Mouse (Mus musculus) stomach, postnatal 0 days (tissue): Measurements from ENCODE around the gene Gprc6a.

Experiments
- CTCF ChIP-seq: IDR thresholded peaks from 2 replicates; pipeline ENCODE4 v1.5.1; 2016; ENCODE audit warnings: antibody characterized with exemption, low read depth, mild to moderate bottlenecking, moderate library complexity
- EP300 ChIP-seq: optimal IDR thresholded peaks from 2 replicates; pipeline ENCODE3; 2016; ENCODE audit warnings: antibody characterized with exemption

DNA sequence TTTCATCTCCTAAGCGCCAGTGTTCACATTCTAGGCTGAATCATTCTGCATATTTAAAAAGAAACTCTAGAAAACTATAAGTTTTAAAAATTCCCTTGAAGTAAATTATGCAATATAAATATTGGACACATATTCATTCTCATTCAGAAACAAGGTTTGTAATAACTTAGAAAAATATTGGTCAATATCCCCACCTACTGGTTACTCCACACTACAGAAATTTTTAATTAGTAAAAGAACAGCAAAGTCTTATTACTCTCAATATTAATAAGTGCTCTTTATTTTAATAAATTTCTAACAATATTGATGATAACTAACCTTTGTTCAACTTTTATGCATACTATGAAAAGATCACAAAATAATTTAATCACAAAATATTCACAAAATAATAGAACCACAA, 26.1 kb upstream of the Gprc6a start:
- TF ChIP-seq EP300: no peak
- TF ChIP-seq CTCF: peak; percentile 61
